Mouse (Mus musculus) splenic B cell, adult 2 months (primary cell): ENCODE data around the gene Hhip.

Experiments used
- DNase-seq: peaks from one replicate; pipeline ENCODE4 v3.0.0-alpha.2; 2011; ENCODE audit warnings: low read depth, low spot score
- H3K27me3 ChIP-seq: 2 replicates; pipeline ENCODE4 v1.6.1; 2012; ENCODE audit warnings: mild to moderate bottlenecking, low read length, moderate library complexity, mixed read lengths; ENCODE audit not compliant: control insufficient read depth, poor library complexity, insufficient read depth, severe bottlenecking
- H3K36me3 ChIP-seq: 2 replicates; pipeline ENCODE4 v1.6.1; 2012; ENCODE audit warnings: mild to moderate bottlenecking, low read length, moderate library complexity, mixed read lengths; ENCODE audit not compliant: control insufficient read depth, poor library complexity, insufficient read depth, severe bottlenecking

The Hhip gene

DNA sequence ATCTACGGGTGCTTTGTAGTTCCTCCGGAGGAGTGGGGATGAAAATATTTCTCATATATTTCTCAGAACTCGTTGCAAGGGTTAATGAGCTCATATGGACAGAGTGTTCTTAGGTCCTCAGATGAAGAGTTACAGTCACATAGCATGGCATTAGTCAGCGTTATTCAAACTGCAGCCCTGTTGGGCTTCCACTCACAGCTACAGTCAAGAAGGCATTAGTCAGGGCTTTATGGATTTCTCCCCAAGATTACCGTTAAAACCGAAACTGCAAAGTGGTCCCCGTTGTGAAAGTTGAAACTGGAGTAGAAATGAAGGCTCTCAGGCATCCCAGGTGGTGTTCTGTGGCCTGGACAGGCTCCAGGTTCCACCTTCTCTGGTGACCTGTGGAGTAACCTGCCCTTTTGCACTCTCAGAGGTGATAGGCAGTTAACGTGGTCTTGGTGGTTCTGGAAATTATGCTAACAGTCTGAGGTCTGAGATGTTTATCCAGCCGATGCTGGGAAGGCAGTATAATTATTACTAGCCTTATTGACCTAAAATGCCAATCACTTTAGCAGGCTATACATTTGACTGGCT, 112.2 kb downstream of the Hhip start:
- H3K27me3 ChIP-seq: no peaks in the 10 kb centered on the region
- no peak for DNase-seq
- H3K36me3 ChIP-seq: no peaks in the 10 kb centered on the region

DNA sequence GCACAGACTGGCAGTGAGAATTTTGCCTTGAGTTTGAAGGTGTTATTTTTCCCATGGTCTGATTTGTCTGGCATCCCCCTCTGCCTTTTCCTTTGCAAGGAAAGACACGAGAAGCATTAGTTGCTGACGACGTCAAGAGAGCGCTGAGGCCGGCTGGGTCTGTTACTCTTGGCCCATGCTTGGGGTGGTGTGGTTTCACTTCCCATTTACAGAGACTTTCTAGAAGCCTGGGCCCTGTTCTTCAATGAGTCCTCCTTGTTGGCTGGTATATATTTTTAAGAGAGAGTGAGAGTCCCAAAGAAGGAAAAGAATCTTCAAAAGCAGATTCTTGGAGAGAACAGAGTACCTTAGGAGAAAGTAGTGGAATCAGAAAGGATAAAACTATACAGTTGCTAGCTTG, 116.7 kb downstream of the Hhip start:
- DNase-seq: peak; percentile 27
- Histone ChIP-seq H3K36me3 (no peaks in the 10 kb centered on the region), H3K27me3 (no peaks in the 10 kb centered on the region)

DNA sequence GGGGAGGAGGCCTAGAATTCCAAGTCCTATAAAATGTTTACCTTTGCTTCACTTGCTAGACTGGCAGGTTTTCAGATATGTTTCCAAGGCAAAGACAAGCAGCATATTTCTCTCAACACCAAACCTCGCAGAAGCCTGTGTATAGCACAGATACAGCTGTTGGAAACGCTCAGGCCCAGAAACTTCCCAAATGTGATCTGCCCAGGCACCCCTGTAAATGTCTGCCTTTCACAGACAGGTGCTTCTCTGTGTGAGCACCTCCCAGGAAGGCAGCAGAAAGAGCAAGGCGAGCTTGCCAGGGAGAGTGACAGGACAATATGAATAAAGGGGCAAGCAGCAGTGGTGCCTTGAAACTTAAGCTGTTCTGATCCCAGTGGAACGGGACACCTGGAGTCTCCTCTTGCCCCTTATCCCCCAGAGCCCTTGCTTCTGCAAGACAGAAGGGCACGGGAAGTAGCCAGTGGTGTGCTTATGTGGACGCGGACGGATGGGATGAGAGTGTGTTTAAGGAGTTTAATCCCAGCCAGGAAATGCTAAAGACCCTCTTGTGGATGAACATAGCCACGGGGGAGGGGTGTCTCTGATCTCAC, 120.9 kb downstream of the Hhip start:
- DNase-seq: no peak
- Histone ChIP-seq H3K27me3 (no peaks in the 10 kb centered on the region), H3K36me3 (no peaks in the 10 kb centered on the region)

DNA sequence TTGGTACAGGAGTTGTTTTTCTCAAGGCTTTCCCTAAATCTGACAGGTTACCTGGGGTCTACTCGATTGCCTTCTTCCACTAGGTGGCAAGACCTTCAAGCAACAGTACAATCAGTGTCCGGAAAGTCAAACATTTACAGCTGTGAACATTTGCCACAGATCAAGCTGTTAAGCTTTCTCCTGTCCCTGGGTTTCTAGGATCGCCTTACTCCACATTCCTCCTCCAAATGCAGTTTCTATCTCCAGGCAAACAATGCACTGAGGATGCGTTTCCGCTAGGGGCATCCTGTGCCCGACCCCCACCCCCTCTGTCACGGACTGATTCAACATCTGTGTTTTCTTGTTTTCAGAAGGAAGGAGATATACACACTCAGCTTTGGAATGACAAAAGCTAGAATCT, 122.0 kb downstream of the Hhip start:
- Histone ChIP-seq H3K36me3 (no peaks in the 10 kb centered on the region), H3K27me3 (no peaks in the 10 kb centered on the region)
- no peak for DNase-seq

DNA sequence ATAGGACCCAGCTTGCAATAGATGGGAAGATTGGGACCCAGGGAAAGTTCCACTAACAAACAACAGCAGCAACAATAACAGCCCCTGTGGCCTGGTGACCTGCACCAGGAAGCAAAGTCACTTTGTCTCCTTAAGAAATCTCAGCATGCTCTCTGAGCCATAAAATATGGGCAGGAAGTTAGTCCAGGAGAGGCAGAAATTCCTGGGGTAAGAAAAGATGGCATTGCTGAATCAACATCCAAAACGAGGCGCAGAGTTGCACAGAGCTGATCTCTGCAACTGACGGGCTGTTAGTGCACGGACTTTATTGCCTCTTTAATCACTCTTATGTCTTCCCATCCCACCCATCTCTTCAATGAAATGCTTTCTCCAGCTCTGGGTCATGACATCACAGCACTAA, 128.6 kb downstream of the Hhip start:
- no peaks in the 10 kb centered on the region for H3K36me3 ChIP-seq
- DNase-seq: no peak
- no peaks in the 10 kb centered on the region for H3K27me3 ChIP-seq

DNA sequence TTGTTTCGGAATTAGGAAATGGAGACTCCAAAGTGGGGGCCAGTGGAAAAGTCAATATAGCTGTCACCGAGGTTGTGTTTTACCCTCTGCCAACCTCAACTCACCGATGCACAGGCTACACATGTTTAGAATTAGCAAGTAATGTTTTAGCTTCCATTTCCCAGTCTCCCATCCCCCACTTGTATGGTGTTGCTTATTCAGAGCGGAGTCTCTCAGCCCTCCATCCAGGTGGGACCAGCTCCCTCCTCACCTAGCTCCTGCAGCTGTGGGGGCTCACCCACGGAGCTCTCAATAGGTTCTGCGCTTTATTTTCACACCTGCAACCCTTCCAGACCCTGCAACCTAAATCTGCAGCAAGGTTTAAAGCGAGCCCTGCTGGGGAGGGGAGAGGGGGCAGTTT, 140.6 kb downstream of the Hhip start:
- H3K27me3 ChIP-seq: no peaks in the 10 kb centered on the region
- H3K36me3 ChIP-seq: no peaks in the 10 kb centered on the region
- no peak for DNase-seq
